Mouse (Mus musculus): Measurements from ENCODE around the gene Adprh.
"Not testable (repeated sequence)": the region's sequence is repeated elsewhere in the genome, so short reads cannot be mapped to it uniquely, and the experiment has no call there.

Adprh gene

DNA sequence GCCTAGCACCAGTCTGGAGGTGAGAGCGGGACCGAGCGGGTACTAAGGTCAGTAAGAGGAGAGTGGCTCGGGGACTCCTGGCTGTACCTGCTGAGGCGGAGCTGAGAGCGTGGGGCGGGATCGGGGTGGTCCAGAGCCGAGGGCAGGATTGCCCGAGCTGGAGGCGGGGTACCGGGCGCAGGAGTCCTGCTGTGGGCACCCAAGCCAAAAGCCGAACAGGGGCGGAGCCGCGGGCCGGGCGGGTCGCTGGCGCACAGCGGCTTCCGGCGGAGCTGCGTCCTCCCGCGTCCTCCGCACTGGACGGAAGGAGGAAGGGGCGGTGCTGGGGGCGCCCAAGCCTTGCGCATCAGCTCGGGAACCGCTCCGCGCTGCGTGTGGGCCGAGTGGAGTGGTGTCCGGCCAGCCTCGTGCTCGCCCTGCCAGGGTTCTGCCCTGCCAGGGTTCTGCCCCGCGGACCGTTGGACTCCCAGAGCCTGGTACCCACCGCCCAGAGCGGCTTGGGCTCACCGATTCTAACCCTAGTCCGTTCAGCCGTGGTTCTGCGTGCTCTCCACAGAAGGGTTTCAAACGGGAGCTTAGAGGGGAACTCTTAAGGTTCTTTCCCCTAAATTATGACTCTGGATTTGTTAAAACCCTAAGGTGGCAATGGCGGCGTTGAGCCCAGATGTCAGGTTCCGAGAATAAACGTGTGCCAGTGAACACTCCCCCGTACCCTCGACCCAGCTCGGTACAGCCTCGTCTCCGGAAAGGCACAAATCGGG is at the start of gene Adprh:
Gene Adprh (minus strand): TSS at position 262 of the 761 bp plus-strand sequence.
- DNase-seq: peak; percentile 86

DNA sequence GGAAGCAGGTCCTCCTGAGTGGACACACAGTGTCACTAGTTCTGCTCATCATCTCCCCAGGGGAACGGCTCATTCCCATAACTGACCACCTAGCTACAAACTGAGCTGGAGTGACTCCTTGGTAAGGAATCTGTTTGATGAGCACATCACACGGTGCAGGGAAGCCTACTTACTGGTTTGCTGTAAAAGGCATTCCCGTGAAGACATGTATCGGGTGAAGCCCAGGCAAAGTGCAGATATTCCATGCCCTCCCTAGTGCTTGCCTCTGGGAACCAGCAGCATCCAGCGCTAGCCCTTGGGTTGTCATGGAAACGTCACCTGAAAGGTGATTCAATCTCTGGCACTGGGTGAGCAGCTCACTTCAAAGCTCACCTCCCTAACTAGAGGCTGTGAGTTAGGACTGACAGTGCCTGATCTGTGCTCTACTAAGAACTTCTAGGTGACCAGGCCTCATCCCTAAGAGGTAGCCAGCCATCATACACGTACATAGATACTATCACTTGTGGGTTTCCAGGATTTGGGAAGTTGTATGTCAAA is 44.2 kb upstream of the Adprh start:
- no peak for DNase-seq

DNA sequence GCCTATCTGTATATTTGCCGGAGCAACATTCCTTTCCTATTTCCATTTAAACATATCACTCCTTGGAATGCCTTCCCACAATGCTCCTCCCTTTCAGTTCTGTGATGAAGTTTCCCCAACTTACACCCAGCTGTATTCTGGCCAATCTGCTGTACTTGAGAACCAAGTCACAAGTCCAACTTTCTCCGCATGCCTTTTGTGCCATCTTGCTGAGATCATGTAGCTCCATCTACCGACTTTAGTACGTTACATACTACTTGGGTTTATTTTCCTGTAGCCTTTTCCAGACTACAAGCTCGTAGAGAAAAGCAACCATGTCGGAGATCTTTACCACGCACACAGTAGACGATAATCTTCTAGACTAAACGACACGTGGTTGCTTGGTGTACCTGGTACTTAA is 41.4 kb upstream of the Adprh start:
- no peak for DNase-seq

DNA sequence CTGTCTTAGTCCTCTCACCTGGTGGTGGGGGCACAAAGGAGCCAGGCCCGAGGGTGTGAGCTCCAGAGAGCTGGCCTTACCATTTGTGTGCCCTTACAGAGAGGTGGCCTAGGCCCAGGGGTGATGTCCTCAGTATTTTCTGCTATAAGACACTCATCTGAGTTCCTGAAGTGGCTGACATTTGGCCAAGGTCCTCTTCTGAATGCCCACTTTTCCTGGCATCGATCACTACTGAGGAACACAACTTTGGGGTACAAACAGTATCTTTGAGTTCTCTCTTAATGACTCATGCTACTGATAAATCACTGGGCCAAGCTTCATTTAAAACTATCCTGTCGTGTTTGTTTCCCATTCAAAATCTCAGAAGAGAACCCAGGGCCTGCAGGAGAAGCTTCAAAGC is 40.0 kb upstream of the Adprh start:
- no peak for DNase-seq

DNA sequence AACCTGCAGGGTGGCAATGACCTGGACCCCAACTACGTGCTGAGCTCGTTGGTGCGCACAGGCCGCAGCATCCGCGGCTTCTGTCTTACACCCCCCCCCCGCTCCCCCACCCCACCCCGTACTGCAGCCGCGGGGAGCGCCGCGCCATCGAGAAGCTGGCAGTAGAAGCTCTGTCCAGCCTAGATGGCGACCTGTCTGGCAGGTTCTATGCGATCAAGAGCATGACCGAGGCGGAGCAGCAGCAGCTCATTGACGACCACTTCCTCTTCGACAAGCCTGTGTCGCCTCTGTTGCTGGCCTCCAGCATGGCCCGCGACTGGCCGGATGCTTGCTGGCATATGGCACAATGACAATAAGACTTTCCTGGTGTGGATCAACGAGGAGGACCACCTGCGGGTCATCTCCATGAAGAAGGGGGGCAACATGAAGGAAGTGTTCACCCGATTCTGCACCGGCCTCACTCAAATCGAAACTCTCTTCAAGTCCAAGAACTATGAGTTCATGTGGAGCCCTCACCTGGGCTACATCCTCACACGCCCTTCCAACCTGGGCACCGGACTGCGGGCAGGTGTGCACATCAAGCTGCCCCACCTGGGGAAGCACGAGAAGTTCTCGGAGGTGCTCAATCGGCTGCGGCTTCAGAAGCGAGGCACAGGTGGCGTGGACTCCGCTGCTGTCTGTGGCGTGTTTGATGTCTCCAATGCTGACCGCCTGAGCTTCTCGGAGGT is 31.2 kb upstream of the Adprh start:
- DNase-seq: peak; percentile 21

DNA sequence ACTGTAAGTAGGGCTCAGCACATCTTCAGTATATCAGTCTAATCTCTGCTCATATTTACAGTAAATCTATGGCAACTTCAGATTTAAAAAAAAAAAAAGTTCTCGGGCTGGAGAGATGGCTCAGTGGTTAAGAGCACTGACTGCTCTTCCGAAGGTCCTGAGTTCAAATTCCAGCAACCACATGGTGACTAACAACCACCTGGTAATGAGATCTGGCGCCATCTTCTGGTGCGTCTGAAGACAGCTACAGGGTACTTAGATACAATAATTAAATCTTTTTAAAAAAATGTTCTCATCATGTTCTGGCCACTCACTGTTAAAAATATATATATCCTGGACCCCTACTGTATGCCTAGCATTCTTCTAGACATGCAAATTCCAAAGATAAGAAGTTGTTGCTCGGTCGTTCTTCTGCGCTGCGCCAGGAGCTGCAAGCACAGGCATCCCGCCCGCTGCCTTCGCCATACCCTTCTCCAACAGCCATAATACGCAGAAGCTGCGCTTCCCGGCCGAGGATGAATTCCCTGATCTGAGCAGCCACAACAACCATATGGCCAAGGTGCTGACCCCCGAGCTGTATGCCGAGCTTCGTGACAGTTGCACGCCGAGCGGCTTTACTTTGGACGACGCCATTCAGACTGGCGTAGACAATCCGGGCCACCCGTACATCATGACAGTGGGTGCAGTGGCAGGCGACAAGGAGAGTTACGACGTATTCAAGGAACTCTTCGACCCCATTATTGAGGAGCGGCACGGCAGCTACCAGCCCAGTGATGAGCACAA is 30.5 kb upstream of the Adprh start:
- DNase-seq: peak; percentile 34

DNA sequence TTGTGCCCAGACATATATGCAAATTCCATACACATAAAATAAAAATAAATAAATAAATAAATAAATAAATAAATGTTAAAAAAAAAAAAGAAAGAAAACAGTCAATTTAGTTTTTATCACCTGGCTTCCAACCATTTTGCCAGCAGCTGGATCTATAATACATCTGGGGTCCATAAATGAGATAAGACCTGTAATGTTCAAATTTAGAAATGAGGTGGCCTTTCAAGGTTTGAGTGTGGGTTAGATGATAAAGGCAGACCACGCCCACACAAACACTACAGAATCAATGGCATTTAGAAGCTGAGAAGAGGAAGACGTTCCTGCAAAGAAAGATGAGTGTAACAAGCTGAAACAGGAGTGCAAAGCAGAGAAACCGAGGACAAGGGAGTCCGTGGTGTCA is 28.8 kb upstream of the Adprh start:
- no peak for DNase-seq

DNA sequence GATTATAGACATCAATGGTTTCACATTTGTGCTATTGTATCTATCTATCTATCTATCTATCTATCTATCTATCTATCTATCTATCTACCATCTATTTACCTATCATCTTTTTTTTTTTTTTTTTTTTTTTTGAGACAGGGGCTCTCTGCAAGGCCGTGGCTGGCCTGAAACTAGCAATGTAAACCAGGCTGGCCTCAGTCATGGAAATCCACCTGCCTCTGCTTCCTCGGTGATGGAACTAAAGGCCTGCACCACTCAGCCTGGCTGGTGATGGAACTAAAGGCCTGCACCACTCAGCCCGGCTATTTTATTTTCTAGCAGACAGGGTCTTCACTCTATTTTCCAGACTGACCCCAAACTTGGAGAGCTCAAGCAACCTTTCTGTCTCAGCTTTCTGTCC is 25.8 kb upstream of the Adprh start:
- no peak for DNase-seq

DNA sequence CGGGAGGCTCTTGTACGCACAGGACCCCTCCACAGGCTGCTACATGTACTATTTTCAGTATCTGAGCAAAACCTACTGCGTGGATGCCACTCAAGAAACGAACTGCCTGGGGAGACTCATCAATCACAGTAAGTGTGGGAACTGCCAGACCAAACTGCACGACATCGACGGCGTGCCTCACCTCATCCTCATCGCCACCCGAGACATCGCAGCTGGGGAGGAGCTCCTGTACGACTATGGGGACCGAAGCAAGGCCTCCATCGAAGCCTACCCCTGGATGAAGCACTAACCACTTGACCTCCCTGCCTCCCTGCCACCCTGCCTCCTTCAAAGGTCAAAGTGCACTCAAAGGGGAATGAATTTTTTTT is 24.7 kb upstream of the Adprh start:
- not testable (repeated sequence) for DNase-seq

DNA sequence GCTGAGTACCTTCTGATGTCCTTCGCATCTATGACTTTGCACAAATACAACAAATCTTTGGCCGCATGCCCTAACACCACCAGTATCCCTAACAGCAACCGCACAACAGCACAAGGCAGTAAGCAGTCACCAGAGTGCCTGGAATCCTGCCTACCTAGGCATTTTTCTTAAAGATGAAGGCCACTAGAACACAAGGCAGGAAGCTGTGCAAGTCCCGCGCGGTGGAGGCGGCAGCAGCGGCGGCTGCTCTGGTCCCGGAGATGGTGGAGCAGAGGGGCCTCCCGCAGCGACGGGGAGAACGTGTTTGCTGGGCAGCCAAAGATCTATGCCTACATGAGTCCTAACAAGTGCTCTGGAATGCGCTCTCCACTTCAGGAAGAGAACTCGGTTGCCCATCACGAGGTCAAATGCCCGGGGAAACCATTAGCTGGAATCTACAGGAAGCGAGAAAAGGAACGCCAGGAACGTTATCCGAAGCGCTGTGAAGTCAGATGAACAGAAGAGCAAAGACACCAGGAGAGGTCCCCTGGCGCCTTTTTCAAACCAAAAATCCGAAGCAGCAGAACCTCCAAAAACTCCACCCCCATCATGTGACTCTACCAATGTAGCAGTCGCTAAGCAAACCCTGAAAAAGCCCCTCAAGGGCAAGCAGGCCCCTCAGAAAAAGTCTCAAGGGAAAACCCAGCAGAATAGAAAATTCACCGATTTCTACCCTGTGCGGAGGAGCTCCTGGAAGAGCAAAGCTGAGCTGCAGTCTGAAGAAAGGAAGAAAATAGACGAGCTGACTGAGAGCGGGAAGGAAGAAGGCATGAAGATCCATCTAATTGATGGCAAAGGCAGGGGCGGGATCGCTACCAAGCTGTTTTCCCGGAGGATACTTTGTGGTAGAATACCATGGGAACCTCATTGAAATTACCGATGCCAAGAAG is 24.1 kb upstream of the Adprh start:
- peak; percentile 67 for DNase-seq

DNA sequence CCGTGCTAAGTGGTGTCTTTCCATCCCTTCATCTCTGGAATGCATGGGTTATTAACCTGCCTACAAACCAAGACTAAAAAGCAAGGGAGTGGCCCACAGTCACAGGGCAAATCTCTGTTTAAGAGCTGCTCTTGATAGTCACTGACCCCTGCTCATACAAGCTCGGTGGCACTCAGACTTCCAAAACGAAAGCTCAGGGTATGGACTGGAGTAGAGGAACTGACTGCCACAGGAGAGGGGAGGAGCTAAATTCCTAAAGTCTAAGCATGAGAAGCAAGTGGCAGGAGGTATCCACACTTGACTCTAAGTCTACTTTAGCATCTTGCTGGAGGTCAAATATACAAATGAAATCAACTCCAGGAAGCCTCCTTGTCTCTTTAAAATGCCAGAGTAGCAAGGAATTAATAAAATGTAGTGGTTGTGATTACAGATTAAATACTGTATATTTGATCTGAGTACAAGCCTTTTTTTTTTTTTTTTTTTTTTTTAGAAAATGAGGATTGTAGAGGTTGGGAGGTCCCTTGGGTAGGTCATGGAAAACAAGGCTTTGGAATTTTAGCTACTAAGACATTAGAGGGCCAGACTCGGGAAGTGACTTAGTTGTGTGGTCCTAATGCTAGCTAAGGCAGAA is 23.3 kb upstream of the Adprh start:
- no peak for DNase-seq

DNA sequence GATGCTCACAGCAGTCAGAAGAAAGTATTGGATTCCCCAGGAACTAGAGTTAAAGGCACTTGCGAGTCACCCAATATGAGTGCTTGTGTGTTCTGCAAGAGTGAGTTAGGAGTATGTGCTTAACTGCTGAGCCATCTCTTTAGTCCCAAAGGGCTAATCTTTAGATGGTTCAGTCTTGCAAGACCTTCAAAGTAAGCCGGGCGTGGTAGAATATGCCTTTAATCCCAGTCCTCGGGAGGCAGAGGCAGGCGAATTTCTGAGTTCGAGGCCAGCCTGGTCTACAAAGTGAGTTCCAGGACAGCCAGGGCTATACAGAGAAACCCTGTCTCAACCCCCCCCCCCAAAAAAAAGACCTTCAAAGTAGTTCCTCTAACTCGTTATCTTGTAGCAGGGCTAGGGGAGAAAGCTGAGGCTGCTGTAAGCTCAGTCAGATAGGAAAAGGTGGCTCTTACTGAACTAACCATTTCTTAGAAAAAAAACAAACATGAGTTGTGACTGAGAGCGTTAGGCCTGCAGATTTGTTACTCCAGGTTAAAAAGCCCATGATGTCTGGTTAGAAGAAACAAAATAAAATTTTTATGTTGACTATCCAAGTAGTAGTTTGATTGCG is 22.3 kb upstream of the Adprh start:
- DNase-seq: no peak

DNA sequence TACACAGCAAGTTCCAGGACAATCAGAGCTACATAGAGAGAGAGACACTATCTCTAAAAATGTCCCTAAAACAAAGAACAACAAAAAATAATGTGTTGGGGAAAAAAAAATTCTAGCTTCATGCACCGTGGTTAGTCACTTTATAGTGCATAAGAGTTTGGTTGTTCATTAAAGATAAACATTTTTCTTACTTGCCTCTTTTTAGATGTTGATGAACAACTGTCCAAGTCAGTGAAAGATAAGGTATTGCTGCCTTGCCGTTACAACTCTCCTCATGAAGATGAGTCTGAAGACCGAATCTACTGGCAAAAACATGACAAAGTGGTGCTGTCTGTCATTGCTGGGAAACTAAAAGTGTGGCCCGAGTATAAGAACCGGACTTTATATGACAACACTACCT is 21.2 kb upstream of the Adprh start:
- DNase-seq: no peak

DNA sequence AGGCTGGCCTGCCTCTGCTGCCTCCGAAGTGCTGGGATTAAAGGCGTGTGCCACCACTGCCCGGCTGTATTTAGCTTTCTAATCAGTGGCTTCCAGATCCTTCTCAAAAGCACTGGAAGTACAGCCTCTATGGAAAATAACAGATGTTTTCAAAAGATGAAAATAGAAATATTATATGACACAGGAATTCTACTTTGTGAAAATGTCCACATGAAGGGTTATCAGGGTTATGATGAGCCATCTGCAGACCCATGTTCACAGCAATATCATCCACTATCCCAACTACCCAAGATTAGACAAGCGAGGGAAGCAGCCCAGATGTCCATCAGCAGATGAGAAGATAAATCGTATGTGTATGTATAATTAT is 20.0 kb upstream of the Adprh start:
- DNase-seq: no peak

DNA sequence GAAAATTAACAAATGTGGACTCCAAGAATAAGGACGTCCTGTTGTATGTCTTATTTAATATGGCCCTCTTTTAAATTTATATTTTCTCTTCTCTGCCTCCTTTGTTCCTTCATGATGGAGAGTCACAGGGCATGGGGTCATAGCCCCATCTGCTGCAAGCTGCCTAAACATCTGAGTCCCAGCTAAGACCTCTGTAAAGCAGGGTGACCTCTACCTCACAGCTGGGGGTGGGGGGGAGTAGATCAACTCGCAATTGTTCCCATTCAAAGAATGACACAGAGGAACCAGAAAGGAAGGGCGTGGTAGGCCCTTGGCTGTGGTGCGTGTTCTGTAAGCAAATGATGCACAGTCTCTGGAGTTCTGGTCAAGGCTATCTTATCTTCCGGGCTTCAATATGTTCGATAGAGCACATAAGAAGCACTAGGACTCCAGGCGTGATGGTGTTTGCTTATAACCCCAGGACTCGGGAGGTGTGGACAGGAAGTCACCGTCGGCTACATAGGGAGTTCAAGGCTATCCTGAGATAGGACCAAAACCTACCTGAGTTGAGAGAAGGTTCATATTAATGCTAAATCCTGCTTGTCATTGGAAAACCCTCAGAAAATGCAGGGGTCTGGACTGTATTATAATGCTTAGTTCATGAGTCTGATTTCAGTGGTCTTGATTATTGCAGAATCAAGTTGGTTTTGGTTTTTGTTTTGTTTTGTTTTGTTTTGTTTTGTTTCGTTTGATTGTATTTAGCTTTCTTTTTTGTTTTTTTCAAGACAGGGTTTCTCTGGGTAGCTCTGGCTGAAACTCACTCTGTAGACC is 19.4 kb upstream of the Adprh start:
- DNase-seq: no peak

DNA sequence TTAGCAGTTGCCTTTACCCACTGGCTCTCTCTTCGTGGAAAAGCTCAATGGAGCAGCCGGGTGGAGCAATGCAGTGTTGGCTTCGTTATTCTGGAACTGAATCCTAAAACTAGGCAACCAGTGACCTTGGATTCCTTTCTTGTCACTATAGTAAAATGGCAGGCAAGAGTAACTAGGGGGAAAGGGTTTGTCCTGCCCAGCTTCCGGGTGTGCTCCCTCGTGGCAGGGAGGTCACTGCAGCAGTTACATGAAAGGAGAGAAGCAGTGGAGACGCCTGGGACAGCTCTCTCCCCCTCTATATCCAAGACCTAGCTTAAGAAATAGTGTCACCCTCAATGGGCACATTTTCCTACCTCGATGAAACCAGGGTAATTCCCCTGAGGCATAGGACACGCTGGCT is 16.9 kb upstream of the Adprh start:
- DNase-seq: no peak

DNA sequence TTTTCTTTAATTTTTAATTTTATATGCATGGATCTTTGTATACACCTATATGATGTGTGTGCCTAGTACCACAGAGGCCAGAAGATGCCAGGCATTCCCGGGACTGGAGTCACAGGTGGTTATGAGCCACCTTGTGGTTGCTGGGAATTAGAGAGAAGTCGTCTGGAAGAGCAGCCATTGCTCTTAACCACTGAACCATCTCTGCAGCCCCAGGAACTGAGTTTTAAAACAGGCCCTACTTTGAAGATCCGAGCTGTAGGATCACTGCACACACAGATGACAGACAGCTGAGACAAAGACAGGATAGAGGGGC is 16.2 kb upstream of the Adprh start:
- no peak for DNase-seq

DNA sequence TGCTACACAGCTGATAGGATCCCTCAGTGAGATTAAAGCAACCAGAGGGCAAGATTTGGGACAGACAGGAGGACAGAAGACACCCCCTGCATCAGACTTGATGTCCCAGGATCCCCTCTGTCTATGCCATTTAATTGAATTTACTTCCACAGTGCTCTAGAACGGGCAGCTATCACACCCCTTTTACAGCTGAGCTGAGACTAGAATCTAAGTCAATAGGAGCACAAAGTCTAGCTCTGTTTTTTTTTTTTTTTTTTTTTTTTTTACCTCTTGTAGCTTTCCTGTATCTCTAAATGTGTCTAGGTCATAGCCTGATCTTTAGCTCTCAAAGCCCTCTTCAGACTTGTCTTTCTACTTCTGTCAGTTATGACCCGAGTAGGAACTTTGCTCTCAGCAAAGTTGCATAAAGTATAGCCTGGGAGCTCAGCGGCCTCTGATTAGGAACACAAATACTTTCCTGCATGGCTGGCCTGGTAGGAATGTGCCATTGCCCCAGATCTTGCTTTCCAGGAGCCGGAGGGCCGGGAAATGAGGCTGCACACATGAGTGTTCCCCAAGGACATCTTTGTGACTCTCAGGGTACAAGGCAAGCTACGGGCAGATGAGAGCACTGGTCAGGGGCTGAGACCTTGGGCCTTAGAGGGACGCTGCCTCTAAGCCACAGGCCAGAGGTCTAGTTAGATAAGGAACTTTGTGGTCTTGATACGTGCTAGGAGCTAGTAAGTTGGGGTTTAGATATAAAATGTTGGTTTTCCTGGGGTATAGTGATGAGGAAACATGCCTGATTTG is 15.6 kb upstream of the Adprh start:
- no peak for DNase-seq

DNA sequence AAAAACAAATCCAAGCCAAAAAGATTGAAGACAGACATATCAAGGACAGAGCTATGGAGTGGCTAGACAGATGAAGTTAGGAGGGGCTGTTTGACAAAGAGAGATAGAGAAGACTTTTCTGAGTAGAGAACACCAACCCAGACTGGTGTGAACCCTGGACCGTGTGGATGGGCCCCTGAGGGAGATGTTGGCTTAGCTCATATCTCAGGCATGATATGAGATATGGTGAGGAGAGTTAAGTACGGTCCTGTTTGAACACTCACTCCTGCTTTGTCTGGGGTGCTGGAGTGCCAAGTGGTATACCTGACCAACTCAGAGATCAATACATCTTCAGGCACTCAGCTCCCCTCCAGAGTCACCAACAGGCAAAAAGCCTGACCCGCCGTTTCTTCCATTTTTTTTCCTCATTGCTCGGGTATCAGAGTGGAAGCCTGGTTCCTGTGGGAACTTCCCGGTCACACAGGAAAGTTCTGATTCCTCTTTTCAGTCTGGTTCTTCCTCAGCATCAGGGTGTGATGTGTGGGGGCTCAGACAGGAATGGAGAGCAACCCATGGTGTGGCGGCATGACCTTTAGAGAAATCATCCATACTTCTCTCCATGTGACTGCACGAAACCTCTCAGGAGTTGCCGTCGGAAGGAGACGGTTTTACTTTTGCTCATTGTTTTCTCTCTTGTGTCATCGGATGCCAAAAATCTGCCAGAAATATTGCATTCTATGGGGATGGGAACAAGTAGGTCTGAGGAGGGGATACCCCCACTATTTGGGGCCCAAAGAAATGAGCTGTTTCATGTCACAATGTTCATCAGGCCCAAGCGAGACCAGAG is 14.8 kb upstream of the Adprh start:
- DNase-seq: no peak

Data from thymus, postnatal 25 days (tissue).